Mouse (Mus musculus) liver, adult 2 months (tissue): Measurements from ENCODE around the gene Zbtb45. TPM values are rescaled to one million over a fixed set of nuclear protein-coding genes. Genes with fewer than 3 reads are reported as not detected.

ENCODE experiments used
- DNase-seq: peaks from one replicate; pipeline ENCODE4 v3.0.0-alpha.2; 2011; ENCODE audit warnings: low read depth, low spot score; ENCODE audit errors: extremely low read depth
- H3K27ac ChIP-seq: fragments of 200-500 bp; replicated peaks from 2 replicates; pipeline ENCODE4 v1.5.1; 2012; ENCODE audit warnings: low read depth, mild to moderate bottlenecking, control low read depth, inconsistent platforms, low read length; ENCODE audit not compliant: insufficient read depth
- H3K27me3 ChIP-seq: fragments of 200-500 bp; 2 replicates; pipeline ENCODE4 v1.6.1; 2012; ENCODE audit warnings: mild to moderate bottlenecking, moderate library complexity, low read length, inconsistent platforms; ENCODE audit not compliant: control insufficient read depth, insufficient read depth
- H3K36me3 ChIP-seq: fragments of 200-500 bp; 2 replicates; pipeline ENCODE4 v1.6.1; 2012; ENCODE audit warnings: low read length, inconsistent platforms; ENCODE audit not compliant: control insufficient read depth, insufficient read depth
- H3K4me1 ChIP-seq: fragments of 200-500 bp; 2 replicates; pipeline ENCODE4 v1.6.1; 2011; ENCODE audit warnings: low read length; ENCODE audit not compliant: control insufficient read depth, insufficient read depth
- H3K4me3 ChIP-seq: fragments of 200-500 bp; 2 replicates; pipeline ENCODE4 v1.5.1; 2011; ENCODE audit warnings: low read depth, mild to moderate bottlenecking, control low read depth, low read length, moderate library complexity; ENCODE audit not compliant: insufficient read depth
- H3K79me2 ChIP-seq: fragments of 200-500 bp; 2 replicates; pipeline ENCODE4 v1.6.1; 2012; ENCODE audit warnings: inconsistent platforms, mild to moderate bottlenecking, low read length, moderate library complexity; ENCODE audit not compliant: control insufficient read depth, insufficient read depth
- H3K9ac ChIP-seq: fragments of 200-500 bp; 2 replicates; pipeline ENCODE4 v1.6.1; 2012; ENCODE audit warnings: low read depth, mild to moderate bottlenecking, control low read depth, inconsistent platforms, low read length
- CTCF ChIP-seq: fragments of 200-500 bp; IDR thresholded peaks from 2 replicates; pipeline ENCODE4 v1.5.1; 2011; ENCODE audit warnings: low read depth, low read length, control low read depth
- POLR2A ChIP-seq: fragments of 200-500 bp; IDR thresholded peaks from 2 replicates; pipeline ENCODE4 v1.6.1; 2011; ENCODE audit warnings: low read length, control low read depth; ENCODE audit not compliant: insufficient read depth; ENCODE audit errors: extremely low read depth
- WGBS: fragments of 180-500 bp; shearing (Covaris S2); methylation state at CpG from one replicate; pipeline ENCODE4 v1.1.7; 2018; 5-methylcytosine and 5-hydroxymethylcytosine counted together
- polyA plus RNA-seq: library from polyadenylated mRNA; depleted of rRNA; stranded (reverse); fragments of >200 nt; gene quantifications from 2 replicates; pipeline ENCODE4 v1.2.3, GENCODE M21; 2012
- total RNA-seq: library from RNA; depleted of rRNA; stranded (reverse); fragments of >200 nt; gene quantifications from 2 replicates; pipeline ENCODE4 v1.2.3, GENCODE M21; 2014

Zbtb45 gene
- total and polyA plus RNA-seq, 2 experiments = 0.28 to 4.5 TPM

- WGBS = under 1% methylated on average over 42 of the region's 42 CpGs
- H3K36me3 ChIP-seq = peaks cover 5% of the 10 kb centered on the region; the same call in 1 of the 2 replicates
- H3K79me2 ChIP-seq = no peaks in the 10 kb centered on the region
- H3K27ac ChIP-seq = peak overlapping the region; percentile 66
- peak; percentile 93 for DNase-seq
- H3K4me1 ChIP-seq = peaks cover 12% of the 10 kb centered on the region
- TF ChIP-seq POLR2A = 0 out of 2 replicates have a peak, but pooled peaks have one; percentile 22
- TF ChIP-seq CTCF = peak; percentile 88
- H3K27me3 ChIP-seq = no peaks in the 10 kb centered on the region
- peak overlapping the region; percentile 83 for H3K9ac ChIP-seq
- peak overlapping the region; percentile 68 for H3K4me3 ChIP-seq
Measured at GRCm38 (mm10) chr7:13009143-13010004, 460 bp downstream of the Zbtb45 start.

- no peaks in the 10 kb centered on the region for H3K27me3 ChIP-seq
- H3K27ac ChIP-seq = no peak overlapping the region
- WGBS = 83% methylated on average over 57 of the region's 57 CpGs
Measured at GRCm38 (mm10) chr7:13007341-13008092, 2.3 kb downstream of the Zbtb45 start.

DNA sequence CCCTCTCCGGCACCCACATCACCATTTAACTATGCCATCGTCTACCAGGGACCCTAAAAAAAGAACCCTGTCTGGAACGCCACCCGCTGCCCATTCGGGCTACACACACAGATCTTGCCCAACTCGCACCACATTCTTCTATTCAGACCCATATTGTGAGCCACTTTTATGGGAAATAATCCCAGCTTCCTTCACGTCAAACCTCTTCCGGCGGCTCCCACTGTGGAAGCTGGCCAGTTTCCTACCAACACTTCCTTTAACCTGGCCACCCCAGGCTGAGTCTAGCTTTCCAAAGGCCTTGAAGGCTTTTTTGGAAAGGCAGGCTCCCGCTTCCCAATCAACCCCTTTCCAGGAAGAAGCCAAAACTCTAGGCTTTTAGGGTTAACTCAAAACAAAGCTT, 3.3 kb downstream of the Zbtb45 start:
- Histone ChIP-seq H3K27ac (no peak overlapping the region), H3K27me3 (no peaks in the 10 kb centered on the region), H3K9ac (no peak overlapping the region), H3K79me2 (no peaks in the 10 kb centered on the region), H3K4me3 (no peak overlapping the region), H3K36me3 (peaks cover 19% of the 10 kb centered on the region), H3K4me1 (peaks cover 10% of the 10 kb centered on the region)
- 81% methylated on average over 10 of the region's 10 CpGs for WGBS
- DNase-seq = no peak
- TF ChIP-seq POLR2A (no peak), CTCF (no peak)

More at GRCm38 (mm10) chr7:13007341-13008092, 2.3 kb downstream of the Zbtb45 start:
- TF ChIP-seq CTCF (0 out of 2 replicates have a peak, but pooled peaks have one; percentile 9), POLR2A (0 out of 2 replicates have a peak, but pooled peaks have one; percentile 20)
- Histone ChIP-seq H3K9ac (no peak overlapping the region), H3K4me1 (peaks cover 10% of the 10 kb centered on the region), H3K4me3 (no peak overlapping the region), H3K79me2 (no peaks in the 10 kb centered on the region), H3K36me3 (peaks cover 18% of the 10 kb centered on the region)
- no peak for DNase-seq

DNA sequence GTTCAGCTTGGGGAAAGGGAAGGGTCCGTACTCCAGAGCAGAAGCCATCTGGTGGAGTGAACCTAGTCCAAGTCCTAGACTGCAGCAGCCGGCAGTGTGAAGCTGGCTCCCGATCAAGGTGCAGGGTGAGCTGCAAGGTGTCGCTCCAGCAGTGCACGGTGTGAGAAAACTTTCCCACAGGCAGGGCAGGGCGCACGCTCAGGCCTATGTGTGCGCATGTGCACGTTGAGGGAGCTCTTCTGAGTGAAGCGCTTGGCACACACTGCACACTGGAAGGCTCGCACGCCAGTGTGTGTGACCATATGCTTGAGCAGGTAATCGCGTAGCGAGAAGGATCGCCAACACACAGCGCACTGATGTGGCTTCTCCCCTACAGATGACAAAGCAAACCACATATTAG, 3.8 kb downstream of the Zbtb45 start:
- H3K79me2 ChIP-seq = no peaks in the 10 kb centered on the region
- no peak overlapping the region for H3K4me3 ChIP-seq
- 84% methylated on average over 17 of the region's 17 CpGs for WGBS

DNA sequence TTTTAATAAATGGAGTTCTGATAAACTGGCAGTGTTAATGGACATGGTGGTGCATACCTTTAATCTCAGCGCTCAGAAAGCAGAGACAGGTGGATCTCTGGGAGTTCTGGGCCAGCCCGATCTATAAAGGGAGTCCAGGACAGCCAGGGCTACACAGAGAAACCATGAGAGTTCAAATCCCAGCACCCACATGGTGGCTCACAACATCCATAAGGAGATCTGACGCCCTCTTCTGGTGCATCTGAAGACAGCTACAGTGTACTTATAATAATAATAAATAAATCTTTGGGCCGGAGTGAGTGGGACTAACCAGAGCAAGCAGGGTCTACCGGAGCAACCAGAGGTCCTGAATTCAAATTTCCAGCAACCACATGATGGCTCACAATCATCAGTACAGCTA, 6.5 kb downstream of the Zbtb45 start:
- no peak overlapping the region for H3K9ac ChIP-seq
- DNase-seq = no peak
- peaks cover 5% of the 10 kb centered on the region for H3K4me1 ChIP-seq
- peaks cover 19% of the 10 kb centered on the region for H3K36me3 ChIP-seq
- 81% methylated on average over 5 of the region's 5 CpGs for WGBS
- H3K79me2 ChIP-seq = no peaks in the 10 kb centered on the region; the same call in 1 of the 2 replicates
- H3K4me3 ChIP-seq = no peak overlapping the region
- H3K27me3 ChIP-seq = no peaks in the 10 kb centered on the region
- TF ChIP-seq CTCF (no peak), POLR2A (no peak)
- H3K27ac ChIP-seq = no peak overlapping the region

More for the DNA sequence above, 3.8 kb downstream of the Zbtb45 start:
- H3K27ac ChIP-seq = no peak overlapping the region
- peaks cover 19% of the 10 kb centered on the region for H3K36me3 ChIP-seq
- H3K9ac ChIP-seq = no peak overlapping the region
- H3K27me3 ChIP-seq = no peaks in the 10 kb centered on the region
- DNase-seq = no peak
- H3K4me1 ChIP-seq = peaks cover 10% of the 10 kb centered on the region
- no peak for TF ChIP-seq POLR2A

- peak; percentile 88 for DNase-seq
Measured at GRCm38 (mm10) chr7:13001584-13001983, 8.2 kb downstream of the Zbtb45 start.

More at GRCm38 (mm10) chr7:13001584-13001983, 8.2 kb downstream of the Zbtb45 start:
- TF ChIP-seq POLR2A (no peak), CTCF (no peak)
- Histone ChIP-seq H3K4me1 (peaks cover 5% of the 10 kb centered on the region), H3K4me3 (peak overlapping the region; percentile 43; the same call in 1 of the 2 replicates), H3K27me3 (no peaks in the 10 kb centered on the region), H3K79me2 (peaks cover 4% of the 10 kb centered on the region; the same call in 1 of the 2 replicates), H3K9ac (no peak overlapping the region), H3K36me3 (peaks cover 19% of the 10 kb centered on the region), H3K27ac (peak overlapping the region; percentile 47)
- WGBS = 21% methylated on average over 1 of the region's 1 CpGs
